In the genomic region with DNA sequence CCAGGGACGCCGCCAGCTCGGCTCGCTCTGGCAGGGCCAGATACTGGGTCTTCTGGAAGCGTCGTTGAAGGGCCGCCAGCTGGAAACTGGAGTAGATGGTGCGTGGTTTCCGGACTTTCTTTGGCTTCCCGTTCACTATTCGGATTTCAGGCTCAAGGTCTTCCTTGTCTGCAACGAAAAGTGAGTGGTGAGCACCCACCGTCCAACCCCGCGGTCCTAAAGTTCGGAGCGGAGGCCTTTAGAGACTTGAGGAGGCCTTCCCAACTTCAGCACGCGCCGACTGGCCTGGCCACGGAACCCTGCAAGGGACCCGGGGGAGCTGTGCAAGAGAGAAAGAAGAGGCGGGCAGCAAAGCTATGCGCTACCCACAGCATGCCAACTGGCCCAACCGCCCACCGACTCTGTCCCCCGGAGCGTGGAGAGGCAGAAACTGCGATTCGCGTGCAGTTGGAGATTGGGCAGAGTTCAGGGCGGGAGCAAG, we compare ENCODE assay signal across 9 mouse cellular contexts. TPM values are rescaled to one million over a fixed set of nuclear protein-coding genes. Genes with fewer than 3 reads are reported as not detected.
DNase-seq lines count a peak whose midpoint lies in the region; ATAC-seq and TF ChIP-seq lines count a peak whose summit lies in the region.
"Had no signal": no experiment of that assay in that cellular context is flagged by ENCODE, and none has a peak within 500 bp of the region (broad histone marks: within the 10 kb centered on the region; RNA-seq: fewer than 3 reads in every experiment).

No protein-coding gene starts in this region.

- no peak for DNase-seq in lung, postnatal 25 days (ENCODE audit: low spot score)
- DNase-seq in embryo, embryonic 11 days, result peak; percentile 47
- peak; percentile 29 for DNase-seq in heart, postnatal 4 days
- no peak for DNase-seq in liver, postnatal 0 days
- no peak for DNase-seq in gastrocnemius, postnatal 25 days
- no peak for DNase-seq in gastrocnemius, adult 8-10 months (ENCODE audit: low spot score in 2 of 2)
- DNase-seq in spleen, adult 12 weeks (ENCODE audit: low spot score), result no peak

- H3K27ac ChIP-seq in lung, embryonic 15.5 days, result no peak overlapping the region
- H3K27ac ChIP-seq in liver, postnatal 0 days (ENCODE audit: low read depth), result no peak overlapping the region
- H3K27ac ChIP-seq: liver, embryonic 14.5 days had no signal

- WGBS in lung, embryonic 15.5 days, result 2% methylated on average over 32 of the region's 32 CpGs
- WGBS in liver, postnatal 0 days (ENCODE audit: insufficient replicate concordance), result 2% methylated on average over 32 of the region's 32 CpGs

- ATAC-seq in lung, embryonic 15.5 days (ENCODE audit: borderline replicate concordance, extremely low read depth, low FRiP score, low TSS enrichment), result no peak
- no peak for ATAC-seq in liver, postnatal 0 days

- peak overlapping the region; percentile 92 for H3K4me2 ChIP-seq in lung, embryonic 15.5 days
- H3K4me2 ChIP-seq in liver, postnatal 0 days (ENCODE audit: low read depth, low read length), result peak overlapping the region; percentile 72

- peak overlapping the region; percentile 42 for H3K4me3 ChIP-seq in lung, embryonic 15.5 days
- peak overlapping the region; percentile 47 for H3K4me3 ChIP-seq in liver, postnatal 0 days (ENCODE audit: low read depth, low read length)

- no peak for TF ChIP-seq EP300 in liver, postnatal 0 days (IDR thresholded peaks at IDR 0.05; ENCODE audit: low read depth)

- no peak for TF ChIP-seq CTCF in liver, postnatal 0 days (IDR thresholded peaks at IDR 0.05; ENCODE audit: low read depth)

- peaks cover 97% of the 10 kb centered on the region for H3K27me3 ChIP-seq in lung, embryonic 15.5 days
- peaks cover 93% of the 10 kb centered on the region for H3K27me3 ChIP-seq in liver, postnatal 0 days (ENCODE audit: insufficient read depth, low read length)

- peaks cover 48% of the 10 kb centered on the region for H3K4me1 ChIP-seq in lung, embryonic 15.5 days
- H3K4me1 ChIP-seq in liver, postnatal 0 days (ENCODE audit: insufficient read depth), result peaks cover 21% of the 10 kb centered on the region

- no peak overlapping the region for H3K9ac ChIP-seq in lung, embryonic 15.5 days
- no peak overlapping the region for H3K9ac ChIP-seq in liver, postnatal 0 days (replicated peaks)
- H3K9ac ChIP-seq: liver, embryonic 14.5 days had no signal

- no peaks in the 10 kb centered on the region for H3K36me3 ChIP-seq in lung, embryonic 15.5 days
- no peaks in the 10 kb centered on the region for H3K36me3 ChIP-seq in liver, postnatal 0 days (replicated peaks; ENCODE audit: insufficient read depth, low read length)

- H3K9me3 ChIP-seq in lung, embryonic 15.5 days, result no peaks in the 10 kb centered on the region
- H3K9me3 ChIP-seq in liver, postnatal 0 days (ENCODE audit: low read length), result no peaks in the 10 kb centered on the region

RNA-seq across cellular contexts. Expression of gene Dlx2, which starts 1.1 kb away (rescaled TPM):
- 0.15 and 0.16 TPM in 2 replicates for polyA plus RNA-seq in lung, embryonic 15.5 days (2015; fragmentation: Nextera tagmentation; extraction: Ambion mirVana)
- under 1 TPM in 1 of 2 experiments, not detected in 1; 0.11 TPM for total RNA-seq in heart, postnatal 4 days (2021)
- not detected in 2 replicates for polyA plus RNA-seq in liver, postnatal 0 days (2015; fragmentation: Nextera tagmentation; extraction: Ambion mirVana)
- not detected for total RNA-seq in gastrocnemius, postnatal 25 days (2021)
- not detected for total RNA-seq in gastrocnemius, adult 8-10 months (2022)

RNA-seq across cellular contexts. Expression of gene Dlx1, which starts 17.5 kb away (rescaled TPM):
- 0.30 and 0.46 TPM in 2 replicates for polyA plus RNA-seq in lung, embryonic 15.5 days (2015; fragmentation: Nextera tagmentation; extraction: Ambion mirVana)
- under 1 TPM; 0.14 to 0.43 TPM for total RNA-seq in heart, postnatal 4 days (2021)
- 0.06 and 0.09 TPM in 2 replicates for polyA plus RNA-seq in liver, postnatal 0 days (2015; fragmentation: Nextera tagmentation; extraction: Ambion mirVana)
- under 1 TPM in 1 of 2 experiments, not detected in 1; 0.13 TPM for total RNA-seq in gastrocnemius, postnatal 25 days (2021)
- under 1 TPM in 1 of 4 experiments, not detected in 3; 0.12 TPM for total RNA-seq in gastrocnemius, adult 8-10 months (2022)

Comparison
In these comparisons a context has a peak if more than half of its experiments do, and no peak if none do; other contexts are left out.
1. DNase-seq: peak in embryo, embryonic 11 days (single experiment) and heart, postnatal 4 days (single experiment); none in lung, postnatal 25 days (single experiment), liver, postnatal 0 days (single experiment), gastrocnemius, postnatal 25 days (single experiment), gastrocnemius, adult 8-10 months (0 of 2) and spleen, adult 12 weeks (single experiment).